Mouse (Mus musculus) right cerebral cortex, postnatal 4 days (tissue): ENCODE measurements around the gene Chid1.

ENCODE experiments used
- DNase-seq: peaks from one replicate; pipeline ENCODE4 v3.0.0-alpha.2; 2022

Gene Chid1

GRCm38 (mm10) chr7:141497600-141497999, 42.1 kb downstream of the Chid1 start:
- no peak for DNase-seq

GRCm38 (mm10) chr7:141495940-141496339, 43.7 kb downstream of the Chid1 start:
- no peak for DNase-seq

GRCm38 (mm10) chr7:141495379-141495778, 44.3 kb downstream of the Chid1 start:
- DNase-seq, result no peak

GRCm38 (mm10) chr7:141493729-141494128, 45.9 kb downstream of the Chid1 start:
- DNase-seq, result no peak

- no peak for DNase-seq
Measured at GRCm38 (mm10) chr7:141492738-141493137, 46.9 kb downstream of the Chid1 start.

GRCm38 (mm10) chr7:141491151-141491550, 48.5 kb downstream of the Chid1 start:
- DNase-seq, result no peak

- no peak for DNase-seq
Measured at GRCm38 (mm10) chr7:141487141-141487540, 52.5 kb downstream of the Chid1 start.

- DNase-seq, result no peak
Measured at GRCm38 (mm10) chr7:141486239-141486638, 53.4 kb downstream of the Chid1 start.

- DNase-seq, result no peak
Measured at GRCm38 (mm10) chr7:141485606-141486005, 54.1 kb downstream of the Chid1 start.

GRCm38 (mm10) chr7:141485186-141485585, 54.5 kb downstream of the Chid1 start:
- DNase-seq, result no peak

GRCm38 (mm10) chr7:141484186-141485120, 55.2 kb downstream of the Chid1 start:
- no peak for DNase-seq

GRCm38 (mm10) chr7:141483114-141483653, 56.5 kb downstream of the Chid1 start:
- no peak for DNase-seq

GRCm38 (mm10) chr7:141482531-141483024, 57.1 kb downstream of the Chid1 start:
- no peak for DNase-seq

GRCm38 (mm10) chr7:141481498-141482401, 57.9 kb downstream of the Chid1 start:
- DNase-seq, result peak; percentile 68

- no peak for DNase-seq
Measured at GRCm38 (mm10) chr7:141480842-141481497, 58.7 kb downstream of the Chid1 start.

GRCm38 (mm10) chr7:141478270-141478748, 61.3 kb downstream of the Chid1 start:
- no peak for DNase-seq

- DNase-seq, result no peak
Measured at GRCm38 (mm10) chr7:141477578-141478269, 61.9 kb downstream of the Chid1 start.

GRCm38 (mm10) chr7:141476981-141477370, 62.7 kb downstream of the Chid1 start:
- no peak for DNase-seq

GRCm38 (mm10) chr7:141476226-141476980, 63.3 kb downstream of the Chid1 start:
- DNase-seq, result no peak

GRCm38 (mm10) chr7:141475805-141476158, 63.9 kb downstream of the Chid1 start:
- no peak for DNase-seq
